Mouse (Mus musculus): ENCODE results near the gene Zfyve27.

GRCm38 (mm10) chr19:42201696-42202381, 38.1 kb downstream of the Zfyve27 start, which contains the start of gene Sfrp5:
- TF ChIP-seq CTCF (IDR thresholded peaks at IDR 0.05; ENCODE audit: low read depth) (no peak), EP300 (optimal IDR thresholded peaks at IDR 0.05) (no peak)

Measured in stomach, postnatal 0 days (tissue).